Mouse (Mus musculus): ENCODE results near the gene Sox5.

Sox5 gene

DNA sequence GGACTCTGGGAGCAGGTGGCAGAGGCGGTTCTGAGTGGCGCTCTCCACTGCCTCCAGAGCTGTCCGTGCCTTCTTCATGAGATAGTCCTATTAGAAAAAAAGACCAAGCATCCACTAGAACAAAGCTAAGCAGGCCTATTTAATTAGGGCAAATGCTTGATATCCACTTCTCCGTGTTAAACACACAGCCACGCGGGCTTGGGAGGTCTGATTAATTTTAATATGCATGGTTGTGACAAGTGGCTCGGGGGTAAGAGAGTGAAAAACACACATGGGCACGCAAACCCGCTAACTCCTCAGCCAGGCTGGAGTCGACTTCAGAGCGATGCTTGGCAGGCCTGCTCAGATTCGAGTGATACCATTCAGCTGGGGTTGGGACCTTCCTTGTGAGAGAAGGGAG is 676.1 kb downstream of the Sox5 start:
- no peak for DNase-seq (ENCODE audit: low read depth)

DNA sequence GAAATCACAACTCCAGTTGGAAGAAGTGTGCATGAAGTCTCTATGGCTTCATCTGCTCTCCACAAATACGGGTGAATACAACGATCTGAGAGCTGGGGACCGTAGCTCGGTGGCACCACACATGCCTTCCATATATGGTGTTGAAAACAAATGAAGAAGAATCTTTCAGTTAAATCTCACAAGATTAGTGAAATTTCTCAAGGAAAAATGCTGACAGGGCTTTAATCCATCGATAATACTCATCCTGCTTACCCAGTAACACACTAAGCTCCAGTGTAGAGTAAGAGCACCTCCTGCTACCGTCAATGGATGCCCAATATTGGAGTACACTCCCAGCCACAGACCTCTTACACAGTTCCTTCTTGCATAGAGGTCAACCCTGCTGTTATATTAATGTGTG is 678.2 kb downstream of the Sox5 start:
- no peak for DNase-seq (ENCODE audit: low read depth)

DNA sequence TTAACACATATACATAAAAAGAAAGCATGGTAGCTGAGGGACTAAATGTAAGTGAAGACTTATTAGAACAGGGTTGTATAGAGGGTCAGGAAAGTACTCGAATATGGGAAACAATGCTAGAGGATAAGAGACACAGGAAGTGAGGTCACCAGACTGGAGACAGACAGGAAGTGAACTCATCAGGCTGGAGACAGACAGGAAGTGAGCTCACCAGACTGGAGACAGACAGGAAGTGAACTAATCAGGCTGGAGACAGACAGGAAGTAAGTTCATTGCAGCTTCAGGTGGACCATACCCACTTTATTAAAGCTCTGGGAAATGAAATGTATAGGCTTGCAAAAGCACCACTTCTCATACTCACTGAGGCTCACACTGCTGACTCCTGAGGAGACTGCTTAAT is 680.9 kb downstream of the Sox5 start:
- DNase-seq (ENCODE audit: low read depth): peak; percentile 14

DNA sequence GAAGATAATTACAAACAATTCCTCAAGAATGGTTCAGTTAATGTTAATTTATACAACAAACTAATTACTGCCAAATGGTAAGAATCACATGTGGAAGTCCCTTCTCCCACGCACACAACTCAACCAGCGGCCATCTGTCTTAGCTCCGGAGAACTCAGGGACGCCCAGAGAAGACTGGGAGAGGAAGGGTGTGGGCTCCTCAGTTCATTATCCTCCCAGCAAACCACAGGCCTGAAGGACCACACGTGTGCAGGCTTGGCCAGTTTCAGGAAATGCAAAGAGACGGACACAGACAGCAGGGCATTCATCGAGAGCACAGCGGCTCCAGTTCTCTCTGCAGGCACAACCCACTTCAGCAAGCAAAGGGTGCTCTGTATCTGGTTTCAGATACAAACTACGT is 683.7 kb downstream of the Sox5 start:
- DNase-seq (ENCODE audit: low read depth): no peak

DNA sequence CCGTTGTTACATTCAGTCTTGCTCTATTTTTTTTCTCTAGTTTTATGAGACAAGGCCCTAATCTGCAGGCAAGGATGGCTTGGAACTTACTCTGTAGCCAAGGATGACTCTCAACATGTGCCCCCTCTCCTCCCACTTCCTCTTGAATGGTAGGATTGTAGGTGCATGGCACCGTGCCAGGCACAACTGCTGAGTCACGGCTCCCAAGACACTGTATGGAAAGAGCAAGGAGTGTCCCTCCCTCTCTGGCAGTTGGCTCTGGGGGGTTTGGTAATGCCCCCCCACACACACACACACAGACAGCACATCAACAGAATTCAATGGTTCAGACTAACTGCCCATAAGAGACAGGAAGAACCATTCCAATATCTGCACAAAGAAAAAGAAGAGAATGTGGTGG is 693.5 kb downstream of the Sox5 start:
- DNase-seq (ENCODE audit: low read depth): no peak

DNA sequence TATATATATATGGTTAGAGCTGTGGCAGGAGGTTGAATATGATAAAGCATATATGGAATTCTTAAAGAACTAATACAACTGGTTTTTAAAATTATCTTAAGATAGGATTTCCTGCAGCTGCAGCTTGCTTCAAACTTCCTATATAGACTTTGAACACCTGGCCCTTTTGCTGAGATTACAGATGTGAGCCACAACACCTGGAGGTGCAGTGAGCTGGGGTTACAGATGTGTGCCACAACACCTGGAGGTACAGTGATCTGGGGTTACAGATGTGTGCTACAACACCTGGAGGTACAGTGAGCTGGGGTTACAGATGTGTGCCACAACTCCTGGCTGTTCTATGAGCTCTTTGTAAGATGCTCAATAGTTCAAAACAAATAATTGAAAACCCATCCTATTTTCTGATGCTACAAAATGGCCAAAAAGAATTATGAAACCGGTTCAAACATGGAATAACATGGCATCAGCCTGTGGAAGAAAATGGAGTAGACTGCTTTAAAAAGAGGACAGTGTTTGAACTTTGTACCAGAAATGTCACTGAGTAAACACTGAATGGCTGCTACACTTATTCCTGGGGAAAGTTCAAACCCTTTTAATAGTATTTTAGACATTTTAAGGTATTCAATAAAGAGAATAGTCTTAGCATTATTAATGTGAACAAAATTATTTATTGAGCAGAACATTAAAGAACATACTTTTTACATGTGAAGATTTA is 695.5 kb downstream of the Sox5 start:
- DNase-seq (ENCODE audit: low read depth): no peak

DNA sequence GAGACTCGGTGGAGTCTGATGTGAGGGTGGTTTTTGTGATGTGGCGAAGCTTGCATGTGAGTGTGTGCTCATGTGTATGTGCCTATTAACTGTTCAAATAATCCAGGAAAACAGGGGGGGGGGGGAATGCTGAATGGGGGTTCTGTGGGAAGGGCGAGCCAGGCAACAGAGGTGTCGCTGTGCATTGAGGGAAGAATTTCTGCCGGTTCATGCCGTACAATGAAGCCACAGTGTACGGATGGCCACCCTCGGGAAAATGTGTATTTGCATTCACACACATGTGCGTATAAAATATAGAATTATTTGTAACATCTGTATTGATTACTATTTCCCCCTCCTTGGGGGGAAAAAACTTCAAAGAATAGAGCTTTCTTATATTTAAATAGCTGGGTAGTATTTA is 699.5 kb downstream of the Sox5 start:
- no peak for DNase-seq (ENCODE audit: low read depth)

DNA sequence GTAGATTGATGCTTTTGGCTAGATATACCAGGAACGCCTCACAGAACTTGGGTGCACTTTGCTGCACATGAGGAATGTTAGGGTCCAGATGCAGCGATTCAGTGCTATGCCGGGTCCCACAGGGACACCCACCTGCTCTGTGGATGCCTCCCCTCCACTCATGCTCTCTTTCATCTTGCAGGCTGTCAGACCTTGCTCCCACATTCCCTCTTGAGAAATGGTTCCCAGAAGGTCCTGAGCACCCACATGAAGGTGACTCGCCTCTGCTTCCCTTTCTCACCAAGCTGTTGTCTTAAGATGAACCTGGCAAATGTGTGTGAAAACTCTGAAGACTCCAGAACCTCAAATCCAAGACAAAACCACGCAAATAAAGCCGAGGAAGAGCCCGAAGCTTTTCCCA is 704.0 kb downstream of the Sox5 start:
- no peak for DNase-seq (ENCODE audit: low read depth)

DNA sequence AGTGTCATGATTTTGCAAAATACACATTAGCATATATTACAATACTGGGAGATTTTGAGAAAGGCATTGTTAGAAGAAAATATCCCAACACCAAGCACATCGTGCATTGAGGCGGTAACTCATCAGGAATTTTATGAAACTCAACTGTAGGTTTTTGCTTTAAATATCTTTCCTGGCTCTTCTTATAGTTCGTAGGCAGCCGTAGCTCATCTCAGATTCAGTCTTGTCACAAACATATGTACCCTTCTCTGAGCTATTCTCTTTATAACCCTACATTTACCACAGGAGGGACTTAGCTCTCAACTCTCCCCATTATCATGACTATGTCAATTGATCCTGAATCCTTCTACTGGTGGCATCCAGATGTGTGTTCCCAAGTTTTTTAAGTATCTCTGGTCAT is 705.4 kb downstream of the Sox5 start:
- no peak for DNase-seq (ENCODE audit: low read depth)

DNA sequence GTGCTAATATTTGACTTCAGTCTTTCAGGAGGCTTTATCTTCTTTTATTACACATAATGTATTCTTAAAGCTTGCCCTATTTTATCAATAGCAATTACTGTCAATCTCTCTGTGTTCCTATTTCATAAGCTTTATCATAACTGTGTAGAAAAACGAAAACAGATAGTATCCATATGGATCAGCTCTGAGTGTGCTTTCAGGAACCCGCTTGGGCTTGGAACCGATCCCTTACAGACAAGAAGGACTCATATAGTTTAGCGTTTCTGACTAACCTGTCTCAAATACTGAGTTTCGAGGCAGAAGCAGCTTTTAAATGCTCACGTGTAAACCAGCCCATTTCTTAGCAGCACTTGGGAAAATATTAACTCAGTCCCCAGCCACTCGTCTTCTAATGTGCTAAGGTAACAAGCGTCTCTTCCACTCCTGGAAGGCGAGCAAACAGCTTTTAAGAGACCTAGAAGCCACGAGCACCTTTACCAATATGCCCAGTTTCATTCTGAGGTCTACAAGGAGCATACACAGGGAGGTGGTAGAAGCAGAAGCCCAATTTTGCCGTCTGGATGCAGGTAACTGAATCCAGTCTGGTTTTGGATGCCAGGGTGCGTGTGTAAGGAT is 706.3 kb downstream of the Sox5 start:
- no peak for DNase-seq (ENCODE audit: low read depth)

DNA sequence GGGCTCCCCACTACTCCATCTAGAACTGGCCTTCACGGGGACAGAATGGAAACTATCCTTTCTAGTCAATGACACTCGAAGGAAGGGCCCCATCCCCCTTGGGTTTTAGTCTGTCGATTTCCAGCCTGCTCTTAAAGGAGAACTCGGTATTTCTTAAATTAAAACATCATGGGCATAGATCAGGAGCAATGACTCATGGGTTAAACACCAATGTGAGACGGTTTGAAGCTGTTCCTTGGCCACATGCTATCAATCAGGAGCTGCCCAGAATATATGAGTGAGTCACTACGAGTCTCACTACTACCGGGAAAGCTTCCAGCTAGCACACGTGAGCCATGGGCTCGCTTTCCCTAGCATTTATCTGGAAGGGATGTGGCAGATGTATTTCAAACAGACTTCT is 707.0 kb downstream of the Sox5 start:
- DNase-seq (ENCODE audit: low read depth): no peak

DNA sequence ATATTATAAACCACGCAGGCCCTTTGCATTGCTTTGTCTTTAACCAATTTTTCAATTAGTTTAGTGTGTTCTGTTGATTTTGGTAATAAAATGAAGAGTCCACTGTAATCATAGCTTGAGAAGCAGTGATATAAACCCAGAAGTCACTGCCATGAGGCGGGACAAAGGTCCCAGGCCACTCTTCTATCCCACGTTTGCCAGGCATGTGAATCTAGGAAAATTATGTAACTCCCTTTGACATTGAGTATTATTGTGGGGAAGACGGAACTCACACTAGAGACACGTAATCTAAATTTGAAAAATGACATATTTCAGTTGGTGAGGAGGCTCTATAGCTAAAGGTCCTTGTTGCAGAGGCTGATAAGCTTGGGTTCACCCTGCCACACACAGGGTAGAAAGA is 711.3 kb downstream of the Sox5 start:
- no peak for DNase-seq (ENCODE audit: low read depth)

DNA sequence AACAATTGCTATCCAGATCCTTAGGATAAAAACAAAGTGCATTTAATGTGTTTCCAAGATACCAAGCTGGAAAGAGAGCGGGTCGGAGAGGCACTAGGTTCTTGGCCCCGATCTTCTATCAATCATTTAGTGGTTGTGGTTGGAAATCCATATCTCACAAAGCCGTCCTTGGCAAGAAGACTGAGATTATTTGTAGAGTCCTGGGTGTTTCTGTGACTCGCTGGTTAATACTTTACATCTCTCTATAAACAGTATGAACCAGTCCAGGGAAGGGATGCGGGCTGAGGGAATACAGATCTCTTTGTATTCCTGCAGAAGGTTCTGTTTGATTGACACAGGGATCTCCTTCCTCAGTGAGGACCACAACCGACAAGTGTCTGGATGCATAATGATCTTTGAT is 714.3 kb downstream of the Sox5 start:
- no peak for DNase-seq (ENCODE audit: low read depth)

DNA sequence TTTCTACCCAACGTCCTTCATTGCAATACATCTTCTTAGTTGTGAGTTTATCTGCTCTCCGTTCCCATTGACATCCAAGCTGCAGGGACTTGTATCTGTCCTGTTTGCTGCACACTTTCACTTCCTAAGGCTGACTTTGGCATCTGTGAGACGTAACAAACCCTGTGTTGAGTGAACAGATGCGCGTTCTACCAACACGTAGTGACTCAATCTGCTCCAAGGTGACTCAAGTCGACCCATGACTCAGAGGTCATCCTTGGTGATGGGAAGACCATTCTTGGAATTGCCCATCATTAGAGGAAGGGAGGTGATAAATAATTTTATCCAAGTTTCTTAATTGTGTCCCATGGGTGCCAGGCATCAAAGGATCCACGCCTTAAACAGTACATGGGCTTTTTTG is 719.3 kb downstream of the Sox5 start:
- no peak for DNase-seq (ENCODE audit: low read depth)

DNA sequence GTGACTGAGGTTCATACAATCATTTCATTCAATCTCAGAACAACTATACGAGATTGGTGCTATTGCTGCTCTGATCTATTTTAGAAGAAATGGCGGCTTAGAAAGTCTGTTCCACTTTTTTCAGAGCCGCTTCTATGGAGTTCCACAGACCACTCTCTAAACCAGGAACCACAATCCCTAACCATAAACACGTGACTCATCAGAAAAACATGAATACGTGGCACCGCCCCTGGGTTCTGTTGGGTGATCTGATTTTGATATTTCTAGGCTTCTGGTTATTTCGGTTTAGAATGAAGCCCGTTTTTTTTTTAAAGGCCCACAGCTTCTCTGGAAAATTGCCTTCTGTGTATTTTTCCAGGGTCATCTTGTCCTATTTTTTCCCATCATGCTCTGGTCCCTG is 720.0 kb downstream of the Sox5 start:
- no peak for DNase-seq (ENCODE audit: low read depth)

DNA sequence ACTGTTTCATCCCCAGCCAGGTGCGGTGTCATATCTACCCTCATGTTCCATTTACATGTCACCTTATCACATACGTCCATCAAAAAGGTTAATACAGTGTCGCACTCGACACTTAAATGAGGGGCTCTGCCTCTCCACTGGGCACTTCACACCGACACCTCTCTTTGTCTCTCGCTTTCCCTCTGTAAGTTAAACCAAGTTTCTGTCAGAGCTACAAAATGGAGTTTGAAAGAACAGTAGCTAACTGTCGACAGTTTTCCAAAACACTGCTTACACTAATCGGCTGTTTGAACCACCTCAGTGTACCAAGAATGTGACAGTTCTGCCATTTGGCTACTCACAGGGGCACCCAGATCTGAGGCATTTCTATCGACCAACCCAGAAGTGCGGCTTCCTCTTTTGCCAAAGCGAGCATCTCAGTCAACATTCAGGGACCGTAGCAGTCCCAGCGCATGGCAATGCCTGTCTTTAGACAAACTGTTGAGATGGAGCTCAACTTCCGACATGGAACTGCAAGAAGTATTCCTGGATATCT is 724.6 kb downstream of the Sox5 start:
- DNase-seq (ENCODE audit: low read depth): no peak

DNA sequence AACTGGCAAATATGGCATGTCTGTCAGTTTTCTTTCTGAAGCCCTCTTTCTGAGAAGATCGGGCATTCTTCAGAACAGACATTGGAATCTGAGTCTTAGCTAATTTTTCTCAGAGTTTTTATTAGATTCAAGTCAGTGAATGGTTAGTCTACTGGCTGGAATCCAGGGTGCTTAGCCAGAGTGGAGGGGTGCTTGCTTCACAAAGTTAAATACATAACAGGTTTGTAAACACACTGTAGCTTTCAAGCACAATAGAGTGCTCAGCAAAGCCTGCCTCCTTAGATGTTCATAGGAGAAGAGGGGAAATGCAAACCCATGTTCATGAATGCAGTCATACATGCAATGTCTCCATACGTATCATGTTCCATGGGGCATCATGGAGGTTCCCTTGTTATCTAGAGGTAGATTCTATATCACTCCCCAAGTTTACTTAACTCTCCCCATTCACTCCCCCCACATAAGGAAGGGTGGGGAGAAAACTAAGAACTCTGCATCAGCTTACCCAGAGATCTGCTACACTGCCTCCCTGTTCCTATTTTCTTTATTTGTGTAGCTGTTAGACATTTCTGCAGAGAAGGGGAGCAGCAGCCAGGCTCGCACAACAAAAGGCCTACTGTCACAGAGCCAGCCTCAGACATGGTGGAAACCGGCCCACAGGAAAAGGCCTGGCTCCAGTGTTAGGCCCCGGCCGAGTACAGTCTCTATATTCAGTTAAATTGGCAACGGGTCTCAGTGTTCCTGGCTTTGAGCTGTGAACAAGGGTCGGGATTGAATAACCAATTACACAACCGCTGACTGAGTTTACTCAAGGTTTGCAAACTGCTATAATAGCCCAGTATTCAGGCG is 725.3 kb downstream of the Sox5 start:
- DNase-seq (ENCODE audit: low read depth): no peak

DNA sequence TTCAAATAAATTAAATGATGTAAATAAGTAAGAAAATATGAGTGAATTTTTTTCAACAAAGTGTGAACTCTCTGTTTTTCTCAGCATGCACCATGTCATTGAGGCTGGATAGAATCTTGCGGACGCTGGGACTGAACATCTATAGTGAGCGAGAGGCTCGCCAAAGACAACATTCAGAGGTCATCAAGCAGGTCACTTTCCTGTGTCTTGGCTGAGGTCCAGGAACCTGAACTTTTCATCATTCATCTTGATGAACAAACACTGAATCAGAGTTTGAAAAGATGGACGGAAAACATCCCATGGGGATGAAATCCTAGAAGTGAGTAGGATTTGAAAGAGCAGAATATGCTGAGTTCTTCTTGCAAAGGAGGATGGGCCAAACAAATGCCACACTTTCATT is 729.3 kb downstream of the Sox5 start:
- DNase-seq (ENCODE audit: low read depth): no peak

DNA sequence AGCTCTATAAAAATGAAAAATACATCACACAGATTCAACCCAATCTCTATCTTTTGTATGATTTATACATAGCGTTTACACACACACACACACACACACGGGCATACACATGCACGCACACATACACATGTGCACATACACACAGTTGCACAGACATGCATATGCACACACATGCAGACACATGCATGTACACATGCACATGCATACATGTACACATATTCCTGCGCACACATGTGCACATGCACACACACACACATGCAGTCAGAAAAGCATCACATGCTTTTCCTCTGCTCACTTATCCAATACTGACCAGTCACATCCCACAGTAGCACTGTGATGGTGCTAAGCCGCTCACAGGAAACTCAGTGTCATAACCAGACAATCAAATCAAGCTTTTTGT is 730.5 kb downstream of the Sox5 start:
- DNase-seq (ENCODE audit: low read depth): no peak

DNA sequence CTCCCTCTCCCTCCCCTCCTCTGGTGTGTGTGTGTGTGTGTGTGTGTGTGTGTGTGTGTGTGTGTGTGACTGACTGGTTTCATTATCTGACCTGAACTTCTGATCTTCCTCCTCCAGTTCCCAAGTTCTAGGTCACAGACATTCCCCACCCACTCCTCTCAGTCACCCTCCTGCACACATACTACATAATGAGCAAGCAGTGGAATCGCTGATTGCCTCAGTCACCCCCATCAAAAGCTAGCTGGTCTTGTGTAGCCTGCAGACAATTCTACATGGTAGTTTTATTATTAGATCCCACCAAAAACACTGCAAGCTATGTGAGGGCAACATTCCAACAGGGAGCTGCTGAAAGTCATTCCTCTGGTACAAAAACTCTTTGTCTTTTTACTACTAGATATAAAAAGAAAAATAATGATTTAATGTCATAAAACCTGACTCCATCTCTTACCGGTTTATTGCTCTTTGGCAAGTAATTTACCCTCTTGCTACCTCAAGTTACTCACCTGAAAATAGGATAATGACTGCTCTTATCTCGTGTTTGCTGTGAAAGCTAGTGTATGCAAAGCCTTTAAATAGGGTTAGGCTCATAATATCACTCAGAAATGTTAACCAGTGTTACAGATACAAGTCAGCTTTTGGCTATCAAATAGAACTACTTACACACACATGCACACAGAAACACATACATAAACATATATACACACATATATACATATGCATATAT is 733.4 kb downstream of the Sox5 start:
- DNase-seq (ENCODE audit: low read depth): no peak

DNA sequence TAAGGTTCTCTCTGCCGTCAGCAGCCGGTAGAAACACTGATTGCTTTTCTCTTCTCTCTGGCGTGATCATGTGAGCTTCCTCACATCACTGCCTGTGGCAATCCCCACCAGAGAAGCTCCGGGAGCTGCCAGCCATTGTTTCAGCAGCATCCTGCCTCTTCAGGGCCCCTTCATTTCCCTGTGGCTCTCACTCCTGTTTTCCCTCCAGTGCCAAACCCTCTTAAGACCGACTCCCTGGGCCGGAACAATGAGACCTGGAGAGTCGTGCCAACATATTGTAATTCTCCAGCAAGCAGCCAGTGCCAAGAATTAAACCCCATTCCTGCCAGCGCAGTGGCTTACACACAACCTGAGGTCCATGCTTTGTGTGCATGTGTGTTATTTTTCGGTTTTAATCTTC is 736.3 kb downstream of the Sox5 start:
- no peak for DNase-seq (ENCODE audit: low read depth)

DNA sequence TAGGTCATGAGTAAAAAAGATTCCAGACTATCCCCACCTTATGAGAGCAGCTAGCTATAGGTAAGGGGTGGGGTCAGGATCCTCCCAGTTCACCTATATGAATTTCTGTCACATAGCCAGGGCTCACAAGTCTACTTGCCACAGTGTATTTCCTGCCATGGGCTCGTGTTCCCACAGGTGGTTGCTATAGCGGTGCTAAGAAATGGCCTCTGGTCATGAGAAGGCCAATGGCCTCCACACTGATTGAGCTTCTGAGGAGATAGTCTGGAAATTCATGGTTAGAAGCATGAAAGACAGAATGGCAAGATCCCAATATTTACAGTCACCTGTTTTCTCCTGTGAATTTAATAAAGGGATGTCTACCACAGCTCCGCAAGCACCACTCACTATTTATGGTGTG is 737.4 kb downstream of the Sox5 start:
- DNase-seq (ENCODE audit: low read depth): no peak

All from induced T-regulatory cell, adult 2 months (primary cell).